Mouse (Mus musculus): ENCODE data around the gene Tshb. TPM values are rescaled to one million over a fixed set of nuclear protein-coding genes. Genes with fewer than 3 reads are reported as not detected.

Gene Tshb
- polyA plus RNA-seq (2015; fragmentation: Nextera tagmentation; extraction: Ambion mirVana), result 0.05 and 0.06 TPM in 2 replicates

GRCm38 (mm10) chr3:102782618-102783017, at the start of gene Tshb:
Tshb (minus strand) TSS chr3:102782718.
- 82% methylated on average over 2 of the region's 2 CpGs for WGBS
- no peaks in the 10 kb centered on the region for H3K36me3 ChIP-seq
- ATAC-seq (replicated peaks; ENCODE audit: low FRiP score), result no peak
- H3K4me3 ChIP-seq (replicated peaks), result no peak within 1 kb of the TSS
- no peak within 1 kb of the TSS for H3K4me2 ChIP-seq
- no peak within 1 kb of the TSS for H3K27ac ChIP-seq
- H3K27me3 ChIP-seq, result no peaks in the 10 kb centered on the region
- H3K9me3 ChIP-seq (replicated peaks), result no peaks in the 10 kb centered on the region
- no peak within 1 kb of the TSS for H3K9ac ChIP-seq
- no peaks in the 10 kb centered on the region for H3K4me1 ChIP-seq

DNA sequence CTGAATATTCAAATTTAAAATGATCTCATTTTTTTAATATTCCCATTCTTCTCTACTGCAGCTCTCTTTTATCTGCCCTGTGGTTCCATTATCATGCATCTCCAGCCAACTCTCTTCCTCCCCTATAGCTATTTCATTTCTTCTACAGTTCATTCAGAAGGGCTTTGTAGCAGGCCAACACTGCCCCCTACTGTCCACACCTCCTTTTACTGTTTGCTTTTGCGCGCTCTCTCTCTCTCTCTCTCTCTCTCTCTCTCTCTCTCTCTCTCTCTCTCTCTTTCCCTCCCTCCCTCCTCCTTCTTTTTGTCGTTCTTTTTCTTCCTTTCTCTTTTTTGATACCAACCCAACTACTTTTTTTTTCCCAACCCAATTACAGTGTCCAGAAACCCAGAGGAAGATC, 21.4 kb upstream of the Tshb start:
- H3K27ac ChIP-seq, result no peak overlapping the region
- WGBS, result 20% methylated on average over 3 of the region's 3 CpGs
- H3K4me3 ChIP-seq (replicated peaks), result no peak overlapping the region
- no peaks in the 10 kb centered on the region for H3K27me3 ChIP-seq
- H3K4me2 ChIP-seq, result no peak overlapping the region
- no peak for ATAC-seq (replicated peaks; ENCODE audit: low FRiP score)
- no peaks in the 10 kb centered on the region for H3K36me3 ChIP-seq
- H3K4me1 ChIP-seq, result no peaks in the 10 kb centered on the region
- no peaks in the 10 kb centered on the region for H3K9me3 ChIP-seq (replicated peaks)
- no peak overlapping the region for H3K9ac ChIP-seq

DNA sequence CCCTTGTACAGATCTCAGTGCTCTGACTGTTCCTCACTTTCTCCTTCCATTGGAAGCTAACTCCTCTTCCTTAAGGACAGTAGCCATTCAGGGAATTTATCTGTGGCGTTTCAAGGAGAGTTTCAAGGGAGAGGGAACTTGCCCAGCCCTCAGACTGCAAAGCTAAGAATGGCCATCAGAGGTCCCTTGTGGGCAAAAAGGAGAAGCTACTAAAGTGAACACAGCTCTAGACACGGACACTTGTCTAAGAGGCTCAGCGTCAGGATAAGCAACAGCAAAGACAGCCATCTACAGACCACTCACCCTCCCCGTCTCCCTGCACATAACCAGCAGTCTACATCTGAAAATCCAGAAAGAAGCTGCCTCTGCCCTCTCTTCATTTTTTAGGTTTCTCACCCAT, 4.9 kb upstream of the Tshb start:
- no peak for ATAC-seq (replicated peaks; ENCODE audit: low FRiP score)
- Histone ChIP-seq H3K4me3 (replicated peaks) (no peak overlapping the region), H3K9ac (no peak overlapping the region), H3K27ac (no peak overlapping the region), H3K27me3 (no peaks in the 10 kb centered on the region), H3K9me3 (replicated peaks) (no peaks in the 10 kb centered on the region), H3K4me2 (no peak overlapping the region), H3K4me1 (no peaks in the 10 kb centered on the region), H3K36me3 (no peaks in the 10 kb centered on the region)
- WGBS, result 41% methylated on average over 4 of the region's 4 CpGs

- Histone ChIP-seq H3K4me2 (no peak overlapping the region), H3K4me3 (replicated peaks) (no peak overlapping the region), H3K27me3 (no peaks in the 10 kb centered on the region), H3K36me3 (no peaks in the 10 kb centered on the region), H3K4me1 (no peaks in the 10 kb centered on the region), H3K9me3 (replicated peaks) (no peaks in the 10 kb centered on the region), H3K9ac (no peak overlapping the region), H3K27ac (no peak overlapping the region)
- WGBS, result 77% methylated on average over 4 of the region's 4 CpGs
- no peak for ATAC-seq (replicated peaks; ENCODE audit: low FRiP score)
Observed at GRCm38 (mm10) chr3:102773018-102773417, 9.5 kb downstream of the Tshb start.

- Histone ChIP-seq H3K27me3 (no peaks in the 10 kb centered on the region), H3K27ac (no peak overlapping the region), H3K4me1 (0 out of 2 replicates have a peak, but pooled peaks cover 8% of the 10 kb centered on the region), H3K4me3 (replicated peaks) (no peak overlapping the region), H3K36me3 (no peaks in the 10 kb centered on the region), H3K4me2 (no peak overlapping the region), H3K9me3 (replicated peaks) (no peaks in the 10 kb centered on the region), H3K9ac (no peak overlapping the region)
- ATAC-seq (replicated peaks; ENCODE audit: low FRiP score), result no peak
- WGBS, result 71% methylated on average over 7 of the region's 7 CpGs
Observed at GRCm38 (mm10) chr3:102764850-102765249, 17.7 kb downstream of the Tshb start.

DNA sequence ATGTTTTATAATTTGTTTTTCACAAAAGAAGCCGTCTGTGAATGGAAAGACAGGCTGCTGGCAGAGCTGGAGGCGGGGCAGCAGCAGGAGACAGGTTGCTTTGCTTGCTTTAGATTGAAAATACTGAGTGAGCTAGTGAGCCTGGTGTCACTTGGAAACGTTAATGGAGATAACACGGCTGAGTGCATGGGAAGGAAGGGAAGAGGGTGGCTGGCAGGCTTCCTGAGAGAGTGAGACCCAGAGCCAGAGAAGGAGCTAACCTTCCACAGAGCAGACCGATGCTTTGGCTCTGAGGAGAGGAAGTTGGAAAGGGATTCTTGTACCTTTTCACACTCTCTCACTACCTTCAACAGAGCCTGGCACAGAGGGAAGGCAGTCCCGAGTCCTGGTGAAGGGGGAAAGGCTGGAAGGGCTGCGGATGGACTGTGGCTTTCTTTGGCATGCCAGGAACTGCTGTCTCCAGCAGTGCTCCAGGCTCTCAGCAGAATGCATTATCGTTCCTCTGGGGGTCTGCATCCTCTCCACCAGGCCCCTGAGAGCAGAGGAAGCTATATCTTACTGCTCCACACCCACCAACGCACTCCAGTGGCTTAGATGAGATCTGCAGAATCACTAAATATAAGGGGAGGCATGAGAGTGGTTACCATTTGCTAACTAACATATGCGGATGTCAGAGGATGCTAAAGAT, 18.7 kb downstream of the Tshb start:
- Histone ChIP-seq H3K9me3 (replicated peaks) (no peaks in the 10 kb centered on the region), H3K4me2 (no peak overlapping the region), H3K27ac (0 out of 2 replicates have a peak overlapping the region, but pooled peaks have one; percentile 18), H3K9ac (no peak overlapping the region), H3K36me3 (no peaks in the 10 kb centered on the region), H3K4me1 (0 out of 2 replicates have a peak, but pooled peaks cover 8% of the 10 kb centered on the region), H3K4me3 (replicated peaks) (no peak overlapping the region), H3K27me3 (no peaks in the 10 kb centered on the region)
- ATAC-seq (replicated peaks; ENCODE audit: low FRiP score), result no peak
- 49% methylated on average over 10 of the region's 10 CpGs for WGBS

GRCm38 (mm10) chr3:102762388-102762787, 20.1 kb downstream of the Tshb start:
- no peak for ATAC-seq (replicated peaks; ENCODE audit: low FRiP score)
- Histone ChIP-seq H3K4me1 (0 out of 2 replicates have a peak, but pooled peaks cover 8% of the 10 kb centered on the region), H3K36me3 (no peaks in the 10 kb centered on the region), H3K4me2 (no peak overlapping the region), H3K9me3 (replicated peaks) (no peaks in the 10 kb centered on the region), H3K27me3 (no peaks in the 10 kb centered on the region), H3K4me3 (replicated peaks) (no peak overlapping the region), H3K9ac (no peak overlapping the region), H3K27ac (no peak overlapping the region)
- WGBS, result 60% methylated on average over 3 of the region's 3 CpGs

- H3K9me3 ChIP-seq (replicated peaks), result no peaks in the 10 kb centered on the region
- no peak for ATAC-seq (replicated peaks; ENCODE audit: low FRiP score)
- H3K9ac ChIP-seq, result no peak overlapping the region
- no peaks in the 10 kb centered on the region for H3K27me3 ChIP-seq
- H3K27ac ChIP-seq, result no peak overlapping the region
- H3K4me2 ChIP-seq, result no peak overlapping the region
- H3K4me1 ChIP-seq, result 0 out of 2 replicates have a peak, but pooled peaks cover 8% of the 10 kb centered on the region
- no peak overlapping the region for H3K4me3 ChIP-seq (replicated peaks)
- WGBS, result 81% methylated on average over 3 of the region's 3 CpGs
- H3K36me3 ChIP-seq, result no peaks in the 10 kb centered on the region
Observed at GRCm38 (mm10) chr3:102760236-102760635, 22.3 kb downstream of the Tshb start.

GRCm38 (mm10) chr3:102757019-102757418, 25.5 kb downstream of the Tshb start:
- no peak overlapping the region for H3K9ac ChIP-seq
- 86% methylated on average over 6 of the region's 6 CpGs for WGBS
- no peaks in the 10 kb centered on the region for H3K36me3 ChIP-seq
- no peak for ATAC-seq (replicated peaks; ENCODE audit: low FRiP score)
- H3K27me3 ChIP-seq, result no peaks in the 10 kb centered on the region
- no peaks in the 10 kb centered on the region for H3K9me3 ChIP-seq (replicated peaks)
- no peak overlapping the region for H3K4me2 ChIP-seq
- no peak overlapping the region for H3K4me3 ChIP-seq (replicated peaks)
- no peak overlapping the region for H3K27ac ChIP-seq
- H3K4me1 ChIP-seq, result no peaks in the 10 kb centered on the region

GRCm38 (mm10) chr3:102755801-102756200, 26.7 kb downstream of the Tshb start:
- H3K9ac ChIP-seq, result no peak overlapping the region
- no peak overlapping the region for H3K4me2 ChIP-seq
- WGBS, result 21% methylated on average over 1 of the region's 1 CpGs
- ATAC-seq (replicated peaks; ENCODE audit: low FRiP score), result no peak
- no peak overlapping the region for H3K27ac ChIP-seq
- H3K4me1 ChIP-seq, result no peaks in the 10 kb centered on the region
- no peaks in the 10 kb centered on the region for H3K27me3 ChIP-seq
- no peaks in the 10 kb centered on the region for H3K9me3 ChIP-seq (replicated peaks)
- no peaks in the 10 kb centered on the region for H3K36me3 ChIP-seq
- H3K4me3 ChIP-seq (replicated peaks), result no peak overlapping the region

GRCm38 (mm10) chr3:102752457-102752856, 30.1 kb downstream of the Tshb start:
- Histone ChIP-seq H3K36me3 (no peaks in the 10 kb centered on the region), H3K9me3 (replicated peaks) (no peaks in the 10 kb centered on the region), H3K27ac (no peak overlapping the region), H3K9ac (no peak overlapping the region), H3K4me2 (no peak overlapping the region), H3K4me3 (replicated peaks) (no peak overlapping the region), H3K27me3 (no peaks in the 10 kb centered on the region), H3K4me1 (peaks cover 8% of the 10 kb centered on the region; the same call in 1 of the 2 replicates)
- WGBS, result 79% methylated on average over 5 of the region's 5 CpGs
- no peak for ATAC-seq (replicated peaks; ENCODE audit: low FRiP score)

GRCm38 (mm10) chr3:102752053-102752452, 30.5 kb downstream of the Tshb start:
- no peak overlapping the region for H3K4me3 ChIP-seq (replicated peaks)
- no peak overlapping the region for H3K27ac ChIP-seq
- no peaks in the 10 kb centered on the region for H3K36me3 ChIP-seq
- H3K4me1 ChIP-seq, result peaks cover 9% of the 10 kb centered on the region; the same call in 1 of the 2 replicates
- 92% methylated on average over 4 of the region's 4 CpGs for WGBS
- H3K4me2 ChIP-seq, result no peak overlapping the region
- no peak for ATAC-seq (replicated peaks; ENCODE audit: low FRiP score)
- no peaks in the 10 kb centered on the region for H3K27me3 ChIP-seq
- H3K9me3 ChIP-seq (replicated peaks), result no peaks in the 10 kb centered on the region
- no peak overlapping the region for H3K9ac ChIP-seq

GRCm38 (mm10) chr3:102751536-102751935, 31.0 kb downstream of the Tshb start:
- no peak overlapping the region for H3K4me2 ChIP-seq
- H3K27me3 ChIP-seq, result no peaks in the 10 kb centered on the region
- no peak overlapping the region for H3K27ac ChIP-seq
- 93% methylated on average over 3 of the region's 3 CpGs for WGBS
- no peak overlapping the region for H3K9ac ChIP-seq
- H3K36me3 ChIP-seq, result no peaks in the 10 kb centered on the region
- peaks cover 9% of the 10 kb centered on the region; the same call in 1 of the 2 replicates for H3K4me1 ChIP-seq
- ATAC-seq (replicated peaks; ENCODE audit: low FRiP score), result no peak
- no peaks in the 10 kb centered on the region for H3K9me3 ChIP-seq (replicated peaks)
- H3K4me3 ChIP-seq (replicated peaks), result no peak overlapping the region

Data from kidney, embryonic 15.5 days (tissue).